Mouse (Mus musculus) T-helper 2 cell (primary cell): ENCODE data around the gene Antxr1.

Source experiments
- in situ Hi-C: fragments of 300-600 bp; cut with MboI, MseI; formaldehyde crosslinking; loops from one replicate; pipeline ENCODE4 v1.15.1; 2025; ENCODE audit warnings: high pct_unique_total_duplicates

Antxr1 gene

DNA sequence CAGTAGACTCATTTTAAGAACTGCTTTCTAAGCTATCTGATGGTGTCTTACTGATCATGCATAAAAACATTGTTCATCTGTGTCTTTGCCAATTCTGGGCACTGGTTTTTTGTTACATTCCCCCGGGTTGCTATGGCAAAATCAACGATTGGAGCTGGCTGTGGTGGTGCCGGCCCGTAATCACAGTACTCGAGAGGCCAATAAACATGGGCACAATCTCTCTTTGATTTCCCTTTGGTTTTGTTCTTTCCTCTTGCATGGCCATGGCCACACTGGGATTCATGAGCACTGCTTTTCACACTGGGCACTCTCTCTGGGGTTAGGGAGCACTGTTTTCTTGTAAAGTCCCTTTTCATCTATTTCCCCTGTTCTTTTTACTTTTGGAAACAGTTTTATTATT lies 83.9 kb downstream of the Antxr1 start:
- in situ Hi-C loops = no loop called here

DNA sequence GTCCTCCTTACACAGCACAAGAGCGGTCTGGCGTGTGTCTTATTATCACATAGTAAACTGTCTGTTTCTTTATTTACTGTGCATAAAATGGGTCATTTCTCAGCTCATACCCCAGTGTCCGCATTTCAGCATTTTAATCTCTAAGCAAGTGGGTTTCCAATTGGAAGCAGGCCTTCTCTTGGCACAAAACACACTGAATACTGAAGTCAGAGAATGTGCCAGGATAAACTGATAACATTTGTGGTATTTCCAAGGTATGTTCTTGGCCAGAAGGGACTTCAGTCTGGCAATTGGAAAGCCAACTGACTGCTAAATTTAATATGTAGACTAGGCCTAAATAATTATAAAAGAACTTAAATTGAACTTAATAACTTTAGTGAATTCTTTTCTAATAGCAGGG lies 84.9 kb downstream of the Antxr1 start:
- in situ Hi-C loops = no loop called here

- in situ Hi-C loops = no loop called here
Measured at GRCm38 (mm10) chr6:87248226-87248834, 87.3 kb downstream of the Antxr1 start.

GRCm38 (mm10) chr6:87244117-87245100 lies 91.2 kb downstream of the Antxr1 start:
- in situ Hi-C loops = no loop called here

- in situ Hi-C loops = no loop called here
Measured at GRCm38 (mm10) chr6:87237260-87237659, 98.4 kb downstream of the Antxr1 start.

- in situ Hi-C loops = no loop called here
Measured at GRCm38 (mm10) chr6:87236061-87236460, 99.6 kb downstream of the Antxr1 start.

DNA sequence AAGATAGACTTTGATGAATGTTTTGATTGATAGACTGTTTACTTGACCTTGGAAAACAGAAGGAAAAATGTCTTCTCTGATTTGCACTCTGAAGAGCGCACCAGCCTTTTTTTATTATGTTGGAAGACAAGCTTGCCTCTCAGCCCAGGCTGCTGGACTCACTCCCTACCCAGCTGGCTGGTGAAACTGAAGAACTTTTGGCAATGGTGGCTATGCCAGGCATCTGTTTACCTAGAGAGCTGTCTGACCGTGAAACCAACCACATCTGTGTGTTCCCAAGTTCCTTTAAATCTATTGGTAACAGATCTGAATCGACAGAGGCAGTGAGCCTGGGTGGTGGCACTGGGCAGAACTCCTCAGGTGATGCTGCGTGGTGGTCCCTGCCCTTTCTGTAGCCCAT lies 102.5 kb downstream of the Antxr1 start:
- in situ Hi-C loops = no loop called here

GRCm38 (mm10) chr6:87230041-87230440 lies 105.6 kb downstream of the Antxr1 start:
- in situ Hi-C loops = no loop called here

GRCm38 (mm10) chr6:87227940-87228339 lies 107.7 kb downstream of the Antxr1 start:
- in situ Hi-C loops = loop anchor here (5.0 kb wide), 1 partner anchor 51 kb away; no protein-coding TSS in a partner anchor

DNA sequence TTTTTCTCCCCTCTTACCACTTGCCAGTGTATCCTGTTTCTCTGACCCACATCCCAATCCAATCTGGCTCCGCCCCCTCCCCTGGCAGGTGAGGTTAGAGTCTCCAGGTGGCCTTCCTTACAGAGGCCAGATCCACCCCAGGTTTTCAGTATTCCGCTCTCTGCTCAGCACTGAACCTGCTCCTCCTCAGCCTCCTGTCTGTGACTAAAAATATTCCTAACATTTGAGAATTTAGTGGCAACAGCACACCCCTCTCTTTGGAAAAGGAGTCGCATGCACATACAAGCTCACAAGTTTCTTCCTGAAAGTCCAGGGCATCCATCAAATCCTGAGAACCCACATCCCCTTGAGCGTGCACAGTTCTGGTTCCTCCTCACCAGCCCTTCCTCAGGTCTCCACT lies 109.3 kb downstream of the Antxr1 start:
- in situ Hi-C loops = loop anchor here (5.0 kb wide), 1 partner anchor 49 kb away; no protein-coding TSS in a partner anchor

GRCm38 (mm10) chr6:87225286-87225685 lies 110.3 kb downstream of the Antxr1 start:
- in situ Hi-C loops = loop anchor here (5.0 kb wide), 1 partner anchor 48 kb away; no protein-coding TSS in a partner anchor

GRCm38 (mm10) chr6:87222854-87223631 lies 112.6 kb downstream of the Antxr1 start:
- in situ Hi-C loops = no loop called here

DNA sequence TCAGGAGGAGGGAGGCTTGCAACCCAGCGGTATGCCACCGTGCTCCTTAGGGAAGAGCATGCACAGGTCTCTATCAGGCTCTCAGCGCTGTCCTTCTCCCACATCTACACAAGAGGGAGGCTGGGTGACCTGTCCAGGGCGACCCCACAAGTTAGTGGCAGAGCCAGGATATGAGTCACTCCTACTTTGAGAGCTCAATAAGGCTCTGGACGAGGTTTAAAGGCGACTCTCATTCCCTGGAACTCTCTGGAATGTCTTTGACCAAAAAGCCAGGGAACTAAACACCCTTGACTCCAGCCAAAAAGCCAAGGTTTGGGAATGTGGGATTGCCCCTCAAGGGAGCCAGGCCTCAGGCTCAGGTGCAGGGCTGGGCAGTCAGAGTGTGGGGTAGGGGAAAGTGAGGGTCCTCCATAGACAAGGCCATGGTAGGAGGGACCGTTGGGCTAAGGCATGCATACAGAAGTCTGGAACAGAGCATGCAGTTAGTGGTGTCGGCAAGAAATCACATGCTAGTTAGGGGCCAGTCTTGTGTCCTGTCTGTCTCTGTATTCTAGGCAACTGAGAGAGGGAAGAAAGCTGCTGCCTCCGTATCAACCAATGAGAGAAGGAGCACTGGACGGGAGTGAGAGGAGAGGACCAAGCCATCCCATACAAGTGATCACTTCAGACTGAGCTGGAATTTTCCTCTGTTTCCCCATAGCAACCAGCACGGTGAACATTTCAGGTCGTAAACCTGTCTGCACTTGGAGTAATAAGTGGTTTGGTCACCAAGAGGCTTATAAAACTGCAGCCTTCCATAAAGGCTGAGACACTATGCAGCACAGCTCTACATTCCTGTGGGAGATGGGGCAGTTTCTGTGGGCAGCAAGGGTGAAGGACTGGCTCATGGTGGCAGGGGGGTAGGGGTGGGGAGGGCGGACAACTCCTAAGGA lies 116.3 kb downstream of the Antxr1 start:
- in situ Hi-C loops = no loop called here

DNA sequence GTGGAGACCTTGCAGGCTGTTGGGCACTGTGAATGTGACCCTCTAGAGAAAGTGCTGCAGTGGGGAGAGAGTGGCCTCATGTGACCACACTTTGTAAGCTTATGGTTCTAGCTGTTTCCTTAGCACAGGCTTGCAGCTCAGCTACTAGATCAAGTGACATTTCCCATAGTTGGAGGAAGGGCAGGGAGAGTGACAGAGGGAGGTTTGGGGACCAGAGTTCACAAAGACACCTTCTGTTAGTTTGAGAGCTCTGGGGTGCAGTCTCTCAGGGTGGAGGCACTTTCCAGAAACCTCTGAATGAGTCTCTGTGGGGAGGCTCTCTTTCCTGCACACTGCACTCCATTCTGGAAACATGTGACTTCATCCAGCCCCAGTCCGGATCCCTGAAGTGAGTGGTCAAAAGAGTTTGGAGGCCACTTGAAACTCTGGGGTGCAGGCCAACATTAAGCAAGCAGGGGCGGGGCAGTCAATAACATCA lies 119.5 kb downstream of the Antxr1 start:
- in situ Hi-C loops = no loop called here

DNA sequence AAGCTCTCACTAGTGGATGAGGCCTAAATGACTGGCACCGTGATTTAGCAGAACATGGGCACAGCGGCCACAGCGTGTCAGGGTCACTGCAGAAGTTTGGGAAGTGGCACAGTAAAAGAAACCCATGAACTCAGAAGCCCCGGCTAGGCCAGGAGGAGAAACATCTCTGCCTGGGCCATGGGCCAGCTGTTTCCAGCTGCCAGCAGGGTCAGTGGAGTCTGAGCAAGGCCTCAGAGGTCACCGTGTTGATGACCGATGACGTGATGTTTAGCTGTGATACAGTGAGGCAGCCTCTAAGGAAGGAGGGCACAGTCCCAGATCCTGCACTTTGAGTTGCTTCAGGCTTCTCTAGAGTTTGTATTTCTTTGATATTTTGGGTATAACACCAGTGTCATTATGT lies 122.4 kb downstream of the Antxr1 start:
- in situ Hi-C loops = no loop called here

GRCm38 (mm10) chr6:87211551-87211950 lies 124.1 kb downstream of the Antxr1 start:
- in situ Hi-C loops = no loop called here

GRCm38 (mm10) chr6:87207373-87207982 lies 128.1 kb downstream of the Antxr1 start:
- in situ Hi-C loops = no loop called here

- in situ Hi-C loops = no loop called here
Measured at GRCm38 (mm10) chr6:87206790-87207189, 128.8 kb downstream of the Antxr1 start.

DNA sequence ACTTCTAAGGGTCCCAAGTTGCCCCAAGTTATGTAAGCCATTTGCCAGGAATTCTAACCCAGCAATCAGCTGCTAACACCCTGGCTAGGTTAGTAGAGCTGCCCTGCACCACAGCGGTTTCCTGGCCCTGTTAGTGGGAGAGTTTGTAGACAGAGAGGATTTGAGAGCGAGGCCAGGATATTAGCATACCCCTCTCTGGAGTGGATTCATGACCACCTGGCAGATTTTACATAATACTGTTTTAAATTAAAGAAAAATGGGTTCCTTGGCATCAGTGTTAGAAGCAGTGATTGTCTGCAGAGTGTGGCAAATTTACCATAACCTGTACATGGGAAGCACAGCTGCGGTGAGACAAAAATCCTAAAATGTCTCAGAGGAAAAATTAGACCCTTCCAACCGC lies 132.2 kb downstream of the Antxr1 start:
- in situ Hi-C loops = no loop called here

DNA sequence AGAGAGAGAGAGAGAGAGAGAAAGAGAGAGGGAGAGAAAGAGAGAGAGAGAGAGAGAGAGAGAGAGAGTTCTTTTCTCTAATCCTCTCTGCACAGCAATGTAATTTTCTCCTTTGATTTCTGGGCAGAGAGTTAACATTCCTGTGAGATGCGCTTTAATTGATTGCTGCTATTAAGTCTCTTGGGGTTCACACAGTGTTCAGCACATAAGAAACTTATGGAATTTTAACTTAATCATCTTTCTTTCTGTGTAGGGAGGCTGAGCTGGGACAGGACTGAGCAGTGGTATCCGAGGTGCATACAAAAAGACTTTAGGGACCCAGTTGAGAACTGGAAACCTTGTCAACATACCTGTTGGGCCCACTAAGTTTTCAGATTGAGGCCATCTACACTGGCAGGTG lies 132.6 kb downstream of the Antxr1 start:
- in situ Hi-C loops = no loop called here
